Mouse (Mus musculus) splenic B cell, adult 2 months (primary cell): Measurements from ENCODE around the gene Fbxw8.

ENCODE experiments used
- DNase-seq: peaks from one replicate; pipeline ENCODE4 v3.0.0-alpha.2; 2011; ENCODE audit warnings: low read depth, low spot score
- H3K27me3 ChIP-seq: 2 replicates; pipeline ENCODE4 v1.6.1; 2012; ENCODE audit warnings: mild to moderate bottlenecking, low read length, moderate library complexity, mixed read lengths; ENCODE audit not compliant: control insufficient read depth, poor library complexity, insufficient read depth, severe bottlenecking
- H3K36me3 ChIP-seq: 2 replicates; pipeline ENCODE4 v1.6.1; 2012; ENCODE audit warnings: mild to moderate bottlenecking, low read length, moderate library complexity, mixed read lengths; ENCODE audit not compliant: control insufficient read depth, poor library complexity, insufficient read depth, severe bottlenecking

The Fbxw8 gene

GRCm38 (mm10) chr5:118170888-118171529, 15.7 kb upstream of the Fbxw8 start:
- DNase-seq, result peak; percentile 29
- Histone ChIP-seq H3K27me3 (no peaks in the 10 kb centered on the region; the same call in 1 of the 2 replicates), H3K36me3 (no peaks in the 10 kb centered on the region)

GRCm38 (mm10) chr5:118169222-118170221, 14.3 kb upstream of the Fbxw8 start:
- DNase-seq, result no peak
- no peaks in the 10 kb centered on the region; the same call in 1 of the 2 replicates for H3K27me3 ChIP-seq
- H3K36me3 ChIP-seq, result no peaks in the 10 kb centered on the region

- DNase-seq, result no peak
- no peaks in the 10 kb centered on the region for H3K36me3 ChIP-seq
These were observed 12.3 kb upstream of the Fbxw8 start for GRCm38 (mm10) chr5:118167561-118167995.

DNA sequence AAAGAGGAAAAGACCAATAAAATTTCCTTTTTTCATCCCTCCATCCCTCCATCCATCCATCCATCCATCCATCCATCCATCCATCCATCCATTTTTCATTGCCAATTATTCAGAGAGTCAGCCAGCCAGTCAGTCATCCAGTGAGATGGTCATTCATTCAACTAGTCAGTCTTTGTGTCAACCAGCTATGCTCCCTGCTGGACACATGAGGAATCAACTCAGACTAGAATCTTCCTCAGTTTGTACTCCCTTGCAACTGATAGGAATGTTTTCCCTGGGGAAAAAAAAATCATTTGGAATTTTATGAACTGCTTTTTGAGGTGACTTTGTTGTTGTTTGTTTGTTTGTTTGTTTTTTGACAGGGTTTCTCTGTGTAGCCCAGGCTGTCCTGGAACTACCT, 10.2 kb upstream of the Fbxw8 start:
- DNase-seq, result no peak
- Histone ChIP-seq H3K36me3 (no peaks in the 10 kb centered on the region), H3K27me3 (no peaks in the 10 kb centered on the region; the same call in 1 of the 2 replicates)

More at GRCm38 (mm10) chr5:118167561-118167995, 12.3 kb upstream of the Fbxw8 start:
- H3K27me3 ChIP-seq, result no peaks in the 10 kb centered on the region; the same call in 1 of the 2 replicates

DNA sequence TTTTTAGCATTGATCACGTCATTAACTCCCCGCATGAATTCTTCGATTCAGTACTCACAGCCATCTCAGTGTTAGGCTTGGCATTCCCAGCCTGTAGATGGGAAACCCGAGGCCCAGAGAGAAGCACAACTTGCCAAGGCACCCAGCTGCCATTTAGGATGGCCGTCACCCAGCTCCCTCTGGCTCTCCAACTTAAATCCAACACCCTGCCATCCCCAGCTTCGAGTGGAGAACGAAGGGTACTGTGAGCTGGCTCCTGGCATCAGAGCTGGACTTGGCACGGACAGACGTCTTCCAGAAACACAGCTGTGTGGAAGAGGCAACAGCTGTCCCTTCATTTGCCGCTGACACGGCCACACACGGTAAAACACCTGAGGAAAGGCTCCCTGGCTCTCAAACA, 9.3 kb upstream of the Fbxw8 start, which contains the start of gene Hrk:
Hrk (plus strand) TSS at position 68 of the 400 bp plus-strand sequence.
- no peaks in the 10 kb centered on the region for H3K36me3 ChIP-seq
- no peaks in the 10 kb centered on the region; the same call in 1 of the 2 replicates for H3K27me3 ChIP-seq
- no peak for DNase-seq

GRCm38 (mm10) chr5:118160691-118161090, 5.4 kb upstream of the Fbxw8 start:
- H3K36me3 ChIP-seq, result no peaks in the 10 kb centered on the region
- DNase-seq, result no peak
- no peaks in the 10 kb centered on the region for H3K27me3 ChIP-seq

DNA sequence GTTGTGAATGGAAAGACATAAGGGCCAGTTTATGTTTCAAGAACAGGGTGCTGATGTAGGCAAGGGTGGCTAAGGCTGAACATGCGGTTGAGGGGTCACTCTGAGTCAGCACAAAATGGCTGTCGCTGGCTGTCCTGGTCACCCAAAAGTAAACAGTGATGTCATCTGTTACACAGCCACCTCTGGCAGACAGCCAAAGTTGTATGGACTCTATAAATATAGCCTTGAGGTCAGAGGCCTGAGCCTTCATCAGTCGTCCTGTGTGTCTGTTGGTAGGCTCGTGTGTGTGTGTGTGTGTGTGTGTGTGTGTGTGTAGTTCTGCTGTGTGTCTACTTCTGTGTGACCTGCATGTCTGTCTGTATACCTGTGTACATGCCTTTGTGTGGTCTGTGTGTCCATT, 1.7 kb upstream of the Fbxw8 start:
- H3K36me3 ChIP-seq, result no peaks in the 10 kb centered on the region
- H3K27me3 ChIP-seq, result no peaks in the 10 kb centered on the region; the same call in 1 of the 2 replicates

DNA sequence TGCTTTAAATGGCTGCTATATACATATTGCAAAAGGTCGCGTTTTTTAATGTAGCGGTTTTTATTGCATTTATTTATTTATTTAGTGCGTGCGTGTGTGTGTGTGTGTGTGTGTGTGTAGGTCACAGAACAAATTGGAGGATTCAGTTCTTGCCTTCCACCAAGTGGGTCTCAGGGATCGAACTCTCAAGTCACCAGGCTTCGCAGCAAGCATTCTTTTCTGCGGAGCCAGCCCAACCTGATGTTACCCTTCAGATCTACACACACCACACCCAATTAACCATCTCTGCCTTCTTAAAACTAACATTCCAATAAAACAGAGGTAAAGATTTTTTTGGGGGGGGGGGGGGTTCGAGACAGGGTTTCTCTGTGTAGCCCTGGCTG, 292 bp upstream of the Fbxw8 start:
- Histone ChIP-seq H3K36me3 (no peaks in the 10 kb centered on the region), H3K27me3 (no peaks in the 10 kb centered on the region; the same call in 1 of the 2 replicates)
- no peak for DNase-seq

More for the DNA sequence above, 1.7 kb upstream of the Fbxw8 start:
- DNase-seq, result peak; percentile 17

- DNase-seq, result no peak
- Histone ChIP-seq H3K36me3 (no peaks in the 10 kb centered on the region), H3K27me3 (no peaks in the 10 kb centered on the region)
These were observed 5.6 kb downstream of the Fbxw8 start for GRCm38 (mm10) chr5:118149711-118150110.

GRCm38 (mm10) chr5:118147264-118147663, 8.0 kb downstream of the Fbxw8 start:
- no peak for DNase-seq
- Histone ChIP-seq H3K27me3 (no peaks in the 10 kb centered on the region), H3K36me3 (no peaks in the 10 kb centered on the region)

DNA sequence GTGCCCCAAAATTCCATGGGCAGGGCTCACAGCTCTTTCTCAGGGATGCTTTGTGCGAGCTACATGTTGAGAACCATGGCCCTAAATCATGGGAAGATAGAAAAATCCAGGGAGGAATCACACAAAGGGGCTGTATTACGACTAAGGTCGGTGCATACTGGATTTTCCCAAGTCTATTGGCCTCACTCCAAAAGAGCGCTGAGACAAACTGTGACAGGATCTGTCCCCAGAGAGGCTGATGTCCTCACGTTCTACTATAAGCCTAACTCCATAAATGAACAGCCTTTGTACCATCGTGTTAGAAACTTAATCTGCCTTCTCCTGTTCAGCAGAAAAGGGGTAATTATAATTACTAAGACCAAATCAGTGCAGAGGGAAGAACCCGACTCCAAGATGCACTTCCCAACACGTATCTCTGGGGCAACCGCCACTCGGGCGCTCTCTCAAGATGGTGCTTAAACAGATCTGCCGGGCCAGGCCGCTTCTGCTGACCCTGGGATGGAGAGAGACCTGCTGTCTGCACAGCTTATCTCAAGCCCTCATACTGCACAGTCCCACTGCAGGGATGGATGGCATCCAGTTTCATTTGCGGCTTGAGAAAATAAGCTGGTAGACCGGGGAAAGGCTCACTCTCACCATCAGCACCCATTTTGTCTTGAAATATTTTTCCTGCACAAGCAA, 9.1 kb downstream of the Fbxw8 start:
- Histone ChIP-seq H3K36me3 (no peaks in the 10 kb centered on the region), H3K27me3 (no peaks in the 10 kb centered on the region)
- DNase-seq, result no peak

DNA sequence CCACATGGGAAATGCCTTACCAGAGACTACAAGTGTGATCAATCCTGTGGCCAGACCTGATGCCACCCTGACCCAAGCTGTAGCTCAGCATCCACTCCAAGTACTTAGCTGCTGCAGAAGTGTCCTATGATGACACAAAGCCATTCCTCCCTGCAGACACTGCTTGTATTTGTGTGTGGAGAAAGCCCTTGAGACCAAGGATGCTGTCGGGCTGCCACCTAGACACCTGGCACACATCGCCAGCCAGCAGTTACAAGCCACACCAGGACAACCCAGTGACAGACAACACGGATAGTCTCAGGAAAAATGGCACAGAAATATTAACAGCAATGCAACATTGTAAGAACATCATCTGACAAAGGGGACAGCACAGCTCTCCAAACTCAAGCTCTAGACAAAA, 9.8 kb downstream of the Fbxw8 start:
- no peak for DNase-seq
- Histone ChIP-seq H3K27me3 (no peaks in the 10 kb centered on the region), H3K36me3 (no peaks in the 10 kb centered on the region)

DNA sequence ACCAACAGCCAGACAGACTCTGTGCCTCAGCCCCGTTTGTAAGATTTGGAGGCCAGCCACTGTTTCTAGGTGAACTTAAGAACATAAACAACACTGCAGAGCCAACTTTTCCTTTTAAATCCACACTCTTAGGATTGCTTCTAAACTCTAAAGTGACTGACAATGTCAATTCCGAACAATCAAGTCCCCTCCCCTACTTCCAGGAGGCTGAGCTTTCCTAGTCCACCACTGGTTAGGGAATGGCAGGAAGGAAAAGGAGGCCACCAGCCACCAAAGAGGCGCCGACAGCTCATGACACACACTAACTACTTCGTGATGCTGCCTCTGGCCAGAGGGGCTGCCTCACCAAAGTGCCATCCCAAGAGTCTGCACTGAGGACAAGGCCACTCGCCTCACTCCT, 10.5 kb downstream of the Fbxw8 start:
- DNase-seq, result no peak
- no peaks in the 10 kb centered on the region for H3K27me3 ChIP-seq

GRCm38 (mm10) chr5:118144327-118144726, 10.9 kb downstream of the Fbxw8 start:
- H3K27me3 ChIP-seq, result no peaks in the 10 kb centered on the region
- H3K36me3 ChIP-seq, result no peaks in the 10 kb centered on the region
- no peak for DNase-seq

More for the DNA sequence above, 10.5 kb downstream of the Fbxw8 start:
- no peaks in the 10 kb centered on the region for H3K36me3 ChIP-seq
